24 mouse cellular contexts compared by ENCODE assay signal in the genomic region with DNA sequence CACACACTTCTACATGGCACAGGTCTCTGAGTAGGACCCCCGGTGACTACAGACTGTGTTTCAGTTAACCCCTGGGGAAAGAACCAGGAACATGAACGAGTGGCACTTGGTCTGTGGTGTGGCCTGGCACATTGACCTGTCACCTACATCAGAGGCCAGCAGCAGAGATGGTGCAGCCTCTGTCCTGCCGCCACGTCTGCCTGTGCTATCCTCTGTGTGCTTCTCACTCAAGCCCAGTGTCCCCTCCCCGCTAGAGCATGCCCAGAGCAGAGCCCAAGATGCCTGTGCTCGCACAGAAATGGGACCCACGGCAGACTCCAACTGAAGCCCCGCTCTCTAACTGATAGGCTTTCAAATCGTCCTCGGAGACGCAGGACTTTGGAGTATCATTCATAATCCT. TPM values are rescaled to one million over a fixed set of nuclear protein-coding genes. Genes with fewer than 3 reads are reported as not detected.
DNase-seq lines count a peak whose midpoint lies in the region; ATAC-seq lines count a peak whose summit lies in the region.
"Had no signal": no experiment of that assay in that cellular context is flagged by ENCODE, and none has a peak within 500 bp of the region (broad histone marks: within the 10 kb centered on the region; RNA-seq: fewer than 3 reads in every experiment).

No protein-coding gene starts in this region.

- DNase-seq in heart, adult 11 months: peak; percentile 92
- DNase-seq in heart, postnatal 4 days: no peak
- DNase-seq in heart, embryonic 10.5 days (ENCODE audit: low spot score): no peak
- no peak for DNase-seq in heart, postnatal 36 days
- DNase-seq: adrenal gland, adult 8-10 months; adrenal gland, postnatal 14 days; adrenal gland, postnatal 36 days; B cell, adult 2 months; cerebellum, adult 11-12 months; cerebellum, adult 2 months; cerebellum, adult 9-10 months; cerebellum, postnatal 10 days; cerebellum, postnatal 25 days; forebrain, postnatal 0 days had no signal

- H3K4me3 ChIP-seq in heart, embryonic 10.5 days: no peak overlapping the region
- H3K4me3 ChIP-seq in megakaryocyte, embryonic 14.5 days (replicated peaks): peak overlapping the region; percentile 33
- H3K4me3 ChIP-seq: embryonic facial prominence, embryonic 10.5 days; embryonic facial prominence, embryonic 12.5 days; forebrain, embryonic 13.5 days; forebrain, embryonic 15.5 days had no signal

- H3K9me3 ChIP-seq in heart, embryonic 10.5 days: no peaks in the 10 kb centered on the region
- no peaks in the 10 kb centered on the region for H3K9me3 ChIP-seq in megakaryocyte, embryonic 14.5 days
- H3K9me3 ChIP-seq: embryonic facial prominence, embryonic 10.5 days; embryonic facial prominence, embryonic 12.5 days; forebrain, embryonic 13.5 days; forebrain, embryonic 15.5 days; G1E had no signal

- peaks cover 76% of the 10 kb centered on the region for H3K4me1 ChIP-seq in heart, embryonic 10.5 days
- peaks cover 47% of the 10 kb centered on the region for H3K4me1 ChIP-seq in megakaryocyte, embryonic 14.5 days
- H3K4me1 ChIP-seq: forebrain, embryonic 13.5 days; forebrain, embryonic 15.5 days had no signal

- intact Hi-C loops in heart, postnatal 36 days (cut with DNase I): no loop called here

- H3K27me3 ChIP-seq in heart, embryonic 10.5 days (ENCODE audit: insufficient read depth, poor library complexity, severe bottlenecking): no peaks in the 10 kb centered on the region
- H3K27me3 ChIP-seq in megakaryocyte, embryonic 14.5 days (replicated peaks): peaks cover 60% of the 10 kb centered on the region
- H3K27me3 ChIP-seq: embryonic facial prominence, embryonic 12.5 days; Patski had no signal

- ATAC-seq in megakaryocyte, adult 5-6 weeks (ENCODE audit: poor library complexity, severe bottlenecking): no peak
- ATAC-seq: activated CD4-positive, CD25-positive, alpha-beta regulatory T cell, adult 4 months; CD4-positive, CD25-positive, alpha-beta regulatory T cell, adult 4 months; forebrain, embryonic 13.5 days; forebrain, embryonic 15.5 days; forebrain, postnatal 0 days; Patski had no signal

- peaks cover 25% of the 10 kb centered on the region; the same call in 1 of the 2 replicates for H3K36me3 ChIP-seq in heart, embryonic 10.5 days
- no peaks in the 10 kb centered on the region for H3K36me3 ChIP-seq in megakaryocyte, embryonic 14.5 days (replicated peaks; ENCODE audit: low read length)
- H3K36me3 ChIP-seq: forebrain, embryonic 15.5 days; G1E had no signal

- 0 out of 2 replicates have a peak overlapping the region, but pooled peaks have one; percentile 26 for H3K27ac ChIP-seq in heart, embryonic 10.5 days
- H3K27ac ChIP-seq: embryonic facial prominence, embryonic 10.5 days; embryonic facial prominence, embryonic 12.5 days; forebrain, embryonic 13.5 days; forebrain, embryonic 15.5 days had no signal

- WGBS in heart, embryonic 10.5 days: 78% methylated on average over 11 of the region's 11 CpGs

RNA-seq across cellular contexts. Expression of a gene that starts 6.8 kb away (rescaled TPM):
- 1,000 to 10,000 TPM; 1,026 to 1,084 TPM for total RNA-seq in heart, postnatal 4 days (2021)
- 143 and 257 TPM in 2 replicates for polyA plus RNA-seq in heart, embryonic 10.5 days (2016; fragmentation: Nextera tagmentation; extraction: Ambion mirVana)
- 100 to 1,000 TPM; 371 to 526 TPM for total RNA-seq in heart, postnatal 36 days (2021)
- 0.67 TPM in 1 of 2 replicates, not detected in the other for polyA plus RNA-seq in megakaryocyte, embryonic 14.5 days (2012; ENCODE audit: insufficient read depth, low replicate concordance)
- 0.30 and 1.3 TPM in 2 replicates for total RNA-seq in megakaryocyte, adult 5-6 weeks (2015)
- 0.04 and 1.1 TPM in 2 replicates for total RNA-seq in megakaryocyte, adult 5-6 weeks (2017)
- polyA plus RNA-seq: activated CD4-positive, CD25-positive, alpha-beta regulatory T cell, adult 4 months; G1E had no signal

RNA-seq across cellular contexts. Expression of a gene that starts 6.8 kb away (rescaled TPM):
- 100 to 1,000 TPM; 558 to 588 TPM for total RNA-seq in heart, postnatal 4 days (2021)
- polyA plus RNA-seq in heart, embryonic 10.5 days (2016; fragmentation: Nextera tagmentation; extraction: Ambion mirVana): 54.9 and 97.0 TPM in 2 replicates
- 100 to 1,000 TPM; 228 to 282 TPM for total RNA-seq in heart, postnatal 36 days (2021)
- 0.34 and 1.0 TPM in 2 replicates for polyA plus RNA-seq in megakaryocyte, embryonic 14.5 days (2012; ENCODE audit: insufficient read depth, low replicate concordance)
- 0.02 and 0.07 TPM in 2 replicates for total RNA-seq in megakaryocyte, adult 5-6 weeks (2015)
- total RNA-seq in megakaryocyte, adult 5-6 weeks (2017): 0.15 and 0.73 TPM in 2 replicates
- polyA plus RNA-seq: activated CD4-positive, CD25-positive, alpha-beta regulatory T cell, adult 4 months; CD4-positive, CD25-positive, alpha-beta regulatory T cell, adult 4 months; G1E had no signal

Comparison
In these comparisons a context has a peak if more than half of its experiments do, and no peak if none do; other contexts are left out.
1. RNA of a gene that starts 6.8 kb away (total RNA-seq): 1,026 to 1,084 TPM in heart, postnatal 4 days and 371 to 526 TPM in heart, postnatal 36 days; 0.04 to 1.3 TPM in megakaryocyte, adult 5-6 weeks; every median in the first group is over 100 times any median in the second.
2. RNA of a gene that starts 6.8 kb away (total RNA-seq): 558 to 588 TPM in heart, postnatal 4 days and 228 to 282 TPM in heart, postnatal 36 days; 0.02 to 0.73 TPM in megakaryocyte, adult 5-6 weeks; every median in the first group is over 100 times any median in the second.